Mouse (Mus musculus): Measurements from ENCODE around the gene Nufip2. TPM values are rescaled to one million over a fixed set of nuclear protein-coding genes. Genes with fewer than 3 reads are reported as not detected.

Gene Nufip2
- polyA plus RNA-seq, 1 experiment = 16.6 TPM

Other genes with a start within 250 kb of the Nufip2 start
- gene Coro6, start 223.7 kb upstream of the Nufip2 start, polyA plus RNA-seq (2012; rRNA removed) = 130 and 142 TPM in 2 replicates
- 140 and 156 TPM in 2 replicates for gene Ankrd13b, start 196.5 kb upstream of the Nufip2 start, polyA plus RNA-seq (2012; rRNA removed)
- gene Git1, start 192.6 kb upstream of the Nufip2 start, polyA plus RNA-seq (2012; rRNA removed) = 196 and 197 TPM in 2 replicates
- 0.48 and 0.66 TPM in 2 replicates for gene Abhd15, start 171.0 kb upstream of the Nufip2 start, polyA plus RNA-seq (2012; rRNA removed)
- 7.5 and 8.6 TPM in 2 replicates for gene Trp53i13, start 170.2 kb upstream of the Nufip2 start, polyA plus RNA-seq (2012; rRNA removed)
- gene Gm10392, start 167.0 kb upstream of the Nufip2 start, polyA plus RNA-seq (2012; rRNA removed) = not detected in 2 replicates
- gene Taok1, start 78.3 kb upstream of the Nufip2 start, polyA plus RNA-seq (2012; rRNA removed) = 30.8 and 32.5 TPM in 2 replicates
- gene Cryba1, start 39.1 kb downstream of the Nufip2 start, polyA plus RNA-seq (2012; rRNA removed) = 0.16 TPM in 1 of 2 replicates, not detected in the other
- gene Myo18a, start 77.1 kb downstream of the Nufip2 start, polyA plus RNA-seq (2012; rRNA removed) = 67.7 and 73.8 TPM in 2 replicates
- gene Gm10277, start 101.6 kb downstream of the Nufip2 start, polyA plus RNA-seq (2012; rRNA removed) = not detected in 2 replicates
- gene Pipox, start 207.9 kb downstream of the Nufip2 start, polyA plus RNA-seq (2012; rRNA removed) = 7.0 and 8.6 TPM in 2 replicates
- gene Sez6, start 244.6 kb downstream of the Nufip2 start, polyA plus RNA-seq (2012; rRNA removed) = 169 and 190 TPM in 2 replicates

All from frontal cortex, adult 2 months (tissue).